Mouse (Mus musculus) heart, adult 2 months (tissue): Measurements from ENCODE around the gene Hoxb3. TPM values are rescaled to one million over a fixed set of nuclear protein-coding genes. Genes with fewer than 3 reads are reported as not detected.

Experiments
- DNase-seq, 2 experiments: peaks; one replicate each; pipeline ENCODE4 v3.0.0; 2021
- H3K27ac ChIP-seq: fragments of 200-600 bp; 2 replicates; pipeline ENCODE4 v1.8.1; 2022
- H3K27me3 ChIP-seq: fragments of 200-500 bp; 2 replicates; pipeline ENCODE4 v1.6.1; 2012; ENCODE audit warnings: mild to moderate bottlenecking, low read length, inconsistent platforms, mixed read lengths; ENCODE audit not compliant: control insufficient read depth, insufficient read depth
- H3K36me3 ChIP-seq: fragments of 200-500 bp; 2 replicates; pipeline ENCODE4 v1.6.1; 2012; ENCODE audit warnings: low read length, inconsistent platforms; ENCODE audit not compliant: control insufficient read depth, insufficient read depth
- H3K4me1 ChIP-seq: fragments of 200-500 bp; 2 replicates; pipeline ENCODE4 v1.6.1; 2011; ENCODE audit warnings: low read length; ENCODE audit not compliant: control insufficient read depth, insufficient read depth
- H3K4me3 ChIP-seq: fragments of 200-600 bp; 2 replicates; pipeline ENCODE4 v1.8.1; 2022
- H3K79me2 ChIP-seq: fragments of 200-500 bp; replicated peaks from 2 replicates; pipeline ENCODE4 v1.6.1; 2012; ENCODE audit warnings: mild to moderate bottlenecking, inconsistent platforms, low read length, moderate library complexity, mixed read lengths; ENCODE audit not compliant: control insufficient read depth, insufficient read depth
- H3K9ac ChIP-seq: fragments of 200-500 bp; 2 replicates; pipeline ENCODE4 v1.6.1; 2012; ENCODE audit warnings: low read depth, mild to moderate bottlenecking, control low read depth, inconsistent platforms, low read length, mixed read lengths
- CTCF ChIP-seq: fragments of 200-600 bp; IDR thresholded peaks from 2 replicates; pipeline ENCODE4 v1.8.1; 2022; ENCODE audit warnings: antibody characterized with exemption, mild to moderate bottlenecking, moderate library complexity
- EP300 ChIP-seq: fragments of 200-500 bp; IDR thresholded peaks from 2 replicates; pipeline ENCODE4 v1.6.1; 2011; ENCODE audit warnings: low read depth, low read length, control low read depth; ENCODE audit not compliant: insufficient read depth
- POLR2A ChIP-seq: fragments of 200-500 bp; IDR thresholded peaks from 2 replicates; pipeline ENCODE4 v1.6.1; 2011; ENCODE audit warnings: mild to moderate bottlenecking, low read depth, low read length, control low read depth; ENCODE audit not compliant: insufficient read depth
- WGBS: fragments of 180-500 bp; shearing (Covaris S2); methylation state at CpG from one replicate; pipeline ENCODE4 v1.1.7; 2018; 5-methylcytosine and 5-hydroxymethylcytosine counted together
- intact Hi-C: fragments of 180-260 bp; cut with DNase I; formaldehyde crosslinking; loops from one replicate; pipeline ENCODE4 v1.15.1; 2025
- long read RNA-seq: library from polyadenylated mRNA; stranded (forward); transcript quantifications from one replicate; pipeline ENCODE4 v2.0.0, GENCODE M21; 2021
- polyA plus RNA-seq: library from polyadenylated mRNA; depleted of rRNA; stranded (reverse); fragments of >200 nt; gene quantifications from 2 replicates; pipeline ENCODE4 v1.2.3, GENCODE M21; 2012; rRNA removed
- total RNA-seq, 2 experiments: library from RNA; stranded (reverse); gene quantifications; 2 replicates each; pipeline ENCODE4 v1.2.3; 2021

The Hoxb3 gene
- total RNA-seq, result under 1 TPM; 0.23 to 0.30 TPM
- 0.64 and 0.82 TPM in 2 replicates for polyA plus RNA-seq
- long read RNA-seq, partial matches to known transcripts, result 0 of 1 reads
- long read RNA-seq, other reads (novel, unspliced or antisense), result 1 of 1 reads

- no peak for TF ChIP-seq CTCF
- no peak for TF ChIP-seq POLR2A
- H3K4me3 ChIP-seq, result no peak within 1 kb of the TSS
Measured at GRCm38 (mm10) chr11:96323154-96323553, at the start of gene Hoxb3. Hoxb3 (plus strand) TSS chr11:96323326.

DNA sequence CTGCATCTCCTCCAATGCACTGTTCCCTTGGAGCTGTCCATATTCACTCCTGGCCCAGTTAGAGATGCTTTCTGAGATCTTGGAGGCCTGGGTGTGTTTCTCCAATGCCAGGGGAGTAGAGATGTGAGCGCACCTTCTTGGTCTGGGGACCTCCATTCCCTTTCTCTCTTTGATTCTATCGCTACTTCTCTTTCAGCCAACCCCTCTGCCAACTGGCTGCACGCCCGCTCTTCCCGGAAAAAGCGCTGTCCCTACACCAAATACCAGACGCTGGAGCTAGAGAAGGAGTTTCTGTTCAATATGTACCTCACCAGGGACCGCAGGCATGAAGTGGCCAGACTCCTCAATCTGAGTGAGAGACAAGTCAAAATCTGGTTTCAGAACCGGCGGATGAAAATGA, 48.7 kb upstream of the Hoxb3 start:
- no peak overlapping the region for H3K4me3 ChIP-seq
- no peak for TF ChIP-seq POLR2A
- no peak for TF ChIP-seq CTCF
- TF ChIP-seq EP300, result no peak
- 11% methylated on average over 10 of the region's 10 CpGs for WGBS
- no peak overlapping the region for H3K9ac ChIP-seq
- H3K27ac ChIP-seq, result no peak overlapping the region
- H3K4me1 ChIP-seq, result no peaks in the 10 kb centered on the region; the same call in 1 of the 2 replicates
- H3K36me3 ChIP-seq, result no peaks in the 10 kb centered on the region
- H3K27me3 ChIP-seq, result peaks cover 34% of the 10 kb centered on the region
- intact Hi-C loops, result no loop called here
- DNase-seq, result no peak
- H3K79me2 ChIP-seq, result no peaks in the 10 kb centered on the region

More at GRCm38 (mm10) chr11:96323154-96323553, at the start of gene Hoxb3:
- peaks cover 15% of the 10 kb centered on the region for H3K27me3 ChIP-seq
- H3K36me3 ChIP-seq, result no peaks in the 10 kb centered on the region
- H3K4me1 ChIP-seq, result no peaks in the 10 kb centered on the region
- intact Hi-C loops, result no loop called here
- no peak within 1 kb of the TSS for H3K9ac ChIP-seq
- no peaks in the 10 kb centered on the region for H3K79me2 ChIP-seq
- WGBS, result 32% methylated on average over 10 of the region's 10 CpGs
- DNase-seq, result no peak
- no peak within 1 kb of the TSS for H3K27ac ChIP-seq

GRCm38 (mm10) chr11:96275896-96276295, 47.2 kb upstream of the Hoxb3 start:
- 9% methylated on average over 4 of the region's 4 CpGs for WGBS
- no peak for DNase-seq
- peaks cover 39% of the 10 kb centered on the region for H3K27me3 ChIP-seq
- H3K79me2 ChIP-seq, result no peaks in the 10 kb centered on the region
- no peak overlapping the region for H3K9ac ChIP-seq
- H3K36me3 ChIP-seq, result no peaks in the 10 kb centered on the region
- intact Hi-C loops, result loop anchor here (5.0 kb wide), 2 partner anchors 276 to 586 kb away; no protein-coding TSS in a partner anchor
- H3K4me1 ChIP-seq, result no peaks in the 10 kb centered on the region; the same call in 1 of the 2 replicates
- H3K27ac ChIP-seq, result no peak overlapping the region
- no peak for TF ChIP-seq POLR2A
- no peak for TF ChIP-seq EP300
- TF ChIP-seq CTCF, result no peak
- no peak overlapping the region for H3K4me3 ChIP-seq

DNA sequence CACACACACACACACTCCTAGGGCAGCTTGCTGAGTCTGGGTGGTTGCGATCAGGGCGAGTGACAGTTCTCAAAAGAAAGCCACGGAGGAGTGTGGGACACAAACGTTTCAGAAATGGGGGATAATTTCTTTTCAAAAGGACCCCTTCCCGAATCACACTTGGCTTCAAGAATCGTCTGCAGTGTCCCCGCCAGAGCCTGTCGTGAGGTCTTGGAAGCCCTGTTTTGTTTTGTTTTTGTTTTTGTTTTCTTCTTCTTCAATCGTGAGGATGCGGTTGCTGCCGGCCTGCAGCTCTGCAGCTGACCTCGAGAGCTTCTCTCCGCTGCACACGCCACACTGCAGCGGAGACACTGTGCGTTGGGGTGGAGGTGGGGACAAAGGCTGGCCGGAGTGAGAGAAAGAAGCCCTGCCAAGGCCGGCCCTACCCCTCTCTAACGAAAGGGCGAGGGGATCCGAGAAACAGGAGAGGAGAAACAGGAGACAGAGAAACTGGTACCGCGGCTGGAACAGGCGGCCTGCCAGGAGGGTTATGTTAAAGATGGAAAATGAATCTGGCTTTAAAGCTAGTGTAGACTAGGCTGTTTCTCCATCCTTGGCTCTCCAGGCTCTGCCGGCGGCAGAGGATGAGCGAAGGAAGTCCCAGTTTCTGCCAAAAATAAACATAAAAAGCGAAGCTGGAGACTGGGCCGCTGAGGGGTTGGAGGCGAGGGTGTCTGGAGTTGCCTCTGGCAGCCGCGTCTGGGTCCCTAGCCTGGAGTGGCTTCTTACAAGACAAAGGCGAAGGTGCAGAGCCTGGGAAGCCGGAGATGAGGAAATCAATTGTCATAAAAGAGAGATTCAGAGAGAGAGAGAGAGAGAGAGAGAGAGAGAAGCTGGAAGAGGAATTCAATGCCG, 45.7 kb upstream of the Hoxb3 start:
- no peaks in the 10 kb centered on the region for H3K36me3 ChIP-seq
- no peaks in the 10 kb centered on the region for H3K4me1 ChIP-seq
- no peak overlapping the region for H3K27ac ChIP-seq
- intact Hi-C loops, result loop anchor here (2.0 to 5.0 kb wide), 3 partner anchors 275 to 585 kb away; no protein-coding TSS in a partner anchor
- no peak for DNase-seq
- no peak overlapping the region for H3K9ac ChIP-seq
- no peak overlapping the region for H3K4me3 ChIP-seq
- no peaks in the 10 kb centered on the region for H3K79me2 ChIP-seq
- peaks cover 34% of the 10 kb centered on the region for H3K27me3 ChIP-seq
- 5% methylated on average over 35 of the region's 35 CpGs for WGBS
- TF ChIP-seq POLR2A, result no peak

- Histone ChIP-seq H3K4me3 (no peak overlapping the region), H3K4me1 (no peaks in the 10 kb centered on the region), H3K79me2 (no peaks in the 10 kb centered on the region), H3K27ac (no peak overlapping the region), H3K36me3 (no peaks in the 10 kb centered on the region), H3K27me3 (peaks cover 39% of the 10 kb centered on the region), H3K9ac (no peak overlapping the region)
- WGBS, result 25% methylated on average over 14 of the region's 14 CpGs
- no peak for DNase-seq
- TF ChIP-seq POLR2A (no peak), CTCF (no peak), EP300 (no peak)
- intact Hi-C loops, result loop anchor here (2.0 to 5.0 kb wide), 3 partner anchors 274 to 584 kb away; no protein-coding TSS in a partner anchor
Measured at GRCm38 (mm10) chr11:96278324-96278723, 44.8 kb upstream of the Hoxb3 start.

DNA sequence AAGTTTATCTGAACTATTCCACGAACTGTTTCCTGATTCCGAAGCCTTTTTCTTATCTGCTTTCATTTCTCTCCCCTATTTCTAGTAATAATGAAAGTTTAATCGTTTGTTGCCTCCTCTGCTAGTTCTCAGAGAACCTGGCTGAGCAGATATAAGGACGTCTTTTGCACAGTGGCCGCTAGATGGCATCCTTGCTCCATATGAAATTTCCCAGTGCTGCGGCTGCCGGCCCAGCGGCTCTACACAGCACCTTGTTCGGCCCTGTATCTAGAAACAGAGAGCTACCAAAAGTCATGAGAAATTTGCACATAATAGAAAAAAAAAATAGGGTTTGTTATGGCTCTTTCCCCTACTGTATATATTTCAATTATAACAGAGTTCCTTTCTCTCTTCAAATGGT, 44.4 kb upstream of the Hoxb3 start:
- H3K9ac ChIP-seq, result no peak overlapping the region
- intact Hi-C loops, result loop anchor here (1.0 to 5.0 kb wide), 4 partner anchors 16 to 584 kb away; no protein-coding TSS in a partner anchor
- 2% methylated on average over 9 of the region's 9 CpGs for WGBS
- TF ChIP-seq EP300, result peak; percentile 79; the same call in 1 of the 2 replicates
- peak; percentile 97 for TF ChIP-seq CTCF
- TF ChIP-seq POLR2A, result no peak
- no peak overlapping the region for H3K27ac ChIP-seq
- H3K79me2 ChIP-seq, result no peaks in the 10 kb centered on the region
- H3K4me3 ChIP-seq, result no peak overlapping the region
- peaks cover 39% of the 10 kb centered on the region for H3K27me3 ChIP-seq
- H3K4me1 ChIP-seq, result no peaks in the 10 kb centered on the region
- DNase-seq, result peak; percentile 79 to 85
- no peaks in the 10 kb centered on the region for H3K36me3 ChIP-seq
